Mouse (Mus musculus): ENCODE data around the gene St6galnac3.

DNA sequence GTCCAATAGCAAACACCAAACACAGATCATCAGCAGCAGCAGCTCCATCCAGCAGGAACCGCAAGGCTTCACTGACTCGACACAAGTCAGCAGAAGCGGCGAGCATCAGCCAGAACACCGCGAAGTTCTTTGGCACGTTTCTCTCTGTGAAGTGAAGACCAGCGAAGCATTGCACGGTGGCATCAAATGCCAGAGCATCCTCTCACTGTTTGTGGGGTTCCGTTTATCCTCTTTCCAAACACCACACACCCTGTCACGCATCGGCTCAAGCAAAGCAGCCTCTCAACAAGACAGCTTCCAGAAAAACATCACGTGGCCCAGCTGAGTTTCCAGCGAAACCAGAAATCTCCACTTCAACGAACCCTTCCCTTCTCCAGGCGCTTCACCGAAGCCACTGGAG lies 36.2 kb upstream of the St6galnac3 start:
- no peak for TF ChIP-seq POLR2A (IDR thresholded peaks at IDR 0.05; ENCODE audit: extremely low read depth, insufficient read depth, low read length)
- TF ChIP-seq CTCF (IDR thresholded peaks at IDR 0.05; ENCODE audit: extremely low read depth, insufficient read depth, low read length) = no peak
